Mouse (Mus musculus): Measurements from ENCODE around the gene Zfp68. TPM values are rescaled to one million over a fixed set of nuclear protein-coding genes. Genes with fewer than 3 reads are reported as not detected.

The Zfp68 gene
- total RNA-seq, 1 experiment: 10.0 TPM

GRCm38 (mm10) chr5:138656477-138657156, 37.1 kb upstream of the Zfp68 start:
- H3K9ac ChIP-seq (ENCODE audit: insufficient read depth, low read depth, low read length, poor library complexity, severe bottlenecking): no peak overlapping the region
- H3K4me1 ChIP-seq (ENCODE audit: control insufficient read depth in 2 of 2, insufficient read depth in 2 of 2, low read length in 2 of 2, poor library complexity in 1 of 2): no peaks in the 10 kb centered on the region
- no peak overlapping the region for H3K27ac ChIP-seq (ENCODE audit: insufficient read depth, low read depth, low read length, poor library complexity, severe bottlenecking)
- TF ChIP-seq HCFC1 (IDR thresholded peaks at IDR 0.05; ENCODE audit: borderline replicate concordance, insufficient read depth, low read length) (no peak), MAFK (IDR thresholded peaks at IDR 0.05; ENCODE audit: insufficient read depth, low read depth, low read length) (no peak), CHD2 (IDR thresholded peaks at IDR 0.05; ENCODE audit: low read depth, low read length) (no peak), ZNF384 (IDR thresholded peaks at IDR 0.05; ENCODE audit: low read depth, low read length) (no peak), ZC3H11A (IDR thresholded peaks at IDR 0.05; ENCODE audit: borderline replicate concordance, low read depth, low read length) (no peak)
- H3K9me3 ChIP-seq (ENCODE audit: control insufficient read depth, insufficient read depth, low read depth, low read length): no peaks in the 10 kb centered on the region
- no peak overlapping the region for H3K4me3 ChIP-seq (ENCODE audit: insufficient read depth in 1 of 2, low read depth in 1 of 2, low read length in 2 of 2, poor library complexity in 1 of 2, severe bottlenecking in 1 of 2)
- no peaks in the 10 kb centered on the region for H3K36me3 ChIP-seq (ENCODE audit: control insufficient read depth, insufficient read depth, low read length, poor library complexity, severe bottlenecking)
- DNase-seq (ENCODE audit: low read depth, low spot score): no peak
- in situ Hi-C loops (cut with MboI; ENCODE audit: low sequenced_read_pairs in 2 of 2, unreplicated experiment in 2 of 2): no loop called here

DNA sequence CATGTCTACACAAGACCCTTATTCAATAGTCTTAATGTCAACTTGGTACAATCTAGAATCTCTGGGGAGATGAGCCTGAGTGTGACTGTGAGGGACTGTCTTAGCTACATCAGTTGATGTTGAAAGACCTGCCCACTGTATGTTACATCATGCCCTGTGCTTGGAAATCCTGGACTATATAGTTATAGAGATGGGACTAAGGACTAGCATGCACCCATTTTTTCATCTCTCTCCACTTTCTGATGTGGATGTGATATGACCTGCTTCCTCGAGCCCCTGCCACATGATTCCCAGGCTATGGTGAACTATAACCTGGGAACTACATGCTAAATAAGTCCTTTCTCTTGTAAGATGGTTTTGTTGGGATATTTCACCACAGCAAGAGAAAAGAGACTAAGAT, 33.4 kb upstream of the Zfp68 start:
- in situ Hi-C loops (cut with MboI; ENCODE audit: low sequenced_read_pairs in 2 of 2, unreplicated experiment in 2 of 2): no loop called here
- no peak for DNase-seq (ENCODE audit: low read depth, low spot score)
- Histone ChIP-seq H3K4me3 (ENCODE audit: insufficient read depth in 1 of 2, low read depth in 1 of 2, low read length in 2 of 2, poor library complexity in 1 of 2, severe bottlenecking in 1 of 2) (no peak overlapping the region), H3K4me1 (ENCODE audit: control insufficient read depth in 2 of 2, insufficient read depth in 2 of 2, low read length in 2 of 2, poor library complexity in 1 of 2) (no peaks in the 10 kb centered on the region), H3K9ac (ENCODE audit: insufficient read depth, low read depth, low read length, poor library complexity, severe bottlenecking) (no peak overlapping the region), H3K27ac (ENCODE audit: insufficient read depth, low read depth, low read length, poor library complexity, severe bottlenecking) (no peak overlapping the region), H3K36me3 (ENCODE audit: control insufficient read depth, insufficient read depth, low read length, poor library complexity, severe bottlenecking) (no peaks in the 10 kb centered on the region), H3K9me3 (ENCODE audit: control insufficient read depth, insufficient read depth, low read depth, low read length) (no peaks in the 10 kb centered on the region)
- TF ChIP-seq ZC3H11A (IDR thresholded peaks at IDR 0.05; ENCODE audit: borderline replicate concordance, low read depth, low read length) (no peak), MAFK (IDR thresholded peaks at IDR 0.05; ENCODE audit: insufficient read depth, low read depth, low read length) (no peak), HCFC1 (IDR thresholded peaks at IDR 0.05; ENCODE audit: borderline replicate concordance, insufficient read depth, low read length) (no peak), CHD2 (IDR thresholded peaks at IDR 0.05; ENCODE audit: low read depth, low read length) (no peak), ZNF384 (IDR thresholded peaks at IDR 0.05; ENCODE audit: low read depth, low read length) (no peak)

- in situ Hi-C loops (cut with MboI; ENCODE audit: low sequenced_read_pairs in 2 of 2, unreplicated experiment in 2 of 2): no loop called here
- DNase-seq (ENCODE audit: low read depth, low spot score): no peak
- Histone ChIP-seq H3K4me3 (ENCODE audit: insufficient read depth in 1 of 2, low read depth in 1 of 2, low read length in 2 of 2, poor library complexity in 1 of 2, severe bottlenecking in 1 of 2) (no peak overlapping the region), H3K9ac (ENCODE audit: insufficient read depth, low read depth, low read length, poor library complexity, severe bottlenecking) (no peak overlapping the region), H3K9me3 (ENCODE audit: control insufficient read depth, insufficient read depth, low read depth, low read length) (no peaks in the 10 kb centered on the region), H3K4me1 (ENCODE audit: control insufficient read depth in 2 of 2, insufficient read depth in 2 of 2, low read length in 2 of 2, poor library complexity in 1 of 2) (no peaks in the 10 kb centered on the region), H3K36me3 (ENCODE audit: control insufficient read depth, insufficient read depth, low read length, poor library complexity, severe bottlenecking) (no peaks in the 10 kb centered on the region), H3K27ac (ENCODE audit: insufficient read depth, low read depth, low read length, poor library complexity, severe bottlenecking) (no peak overlapping the region)
- TF ChIP-seq HCFC1 (IDR thresholded peaks at IDR 0.05; ENCODE audit: borderline replicate concordance, insufficient read depth, low read length): no peak
- no peak for TF ChIP-seq CHD2 (IDR thresholded peaks at IDR 0.05; ENCODE audit: low read depth, low read length)
Observed at GRCm38 (mm10) chr5:138641761-138642160, 22.2 kb upstream of the Zfp68 start.

- H3K4me1 ChIP-seq (ENCODE audit: control insufficient read depth in 2 of 2, insufficient read depth in 2 of 2, low read length in 2 of 2, poor library complexity in 1 of 2): no peaks in the 10 kb centered on the region
- no peak for TF ChIP-seq HCFC1 (IDR thresholded peaks at IDR 0.05; ENCODE audit: borderline replicate concordance, insufficient read depth, low read length)
- no peak for TF ChIP-seq MAFK (IDR thresholded peaks at IDR 0.05; ENCODE audit: insufficient read depth, low read depth, low read length)
- no peak for TF ChIP-seq CHD2 (IDR thresholded peaks at IDR 0.05; ENCODE audit: low read depth, low read length)
- TF ChIP-seq ZC3H11A (IDR thresholded peaks at IDR 0.05; ENCODE audit: borderline replicate concordance, low read depth, low read length): no peak
- TF ChIP-seq ZNF384 (IDR thresholded peaks at IDR 0.05; ENCODE audit: low read depth, low read length): no peak
- no peak overlapping the region for H3K9ac ChIP-seq (ENCODE audit: insufficient read depth, low read depth, low read length, poor library complexity, severe bottlenecking)
- no peak overlapping the region for H3K4me3 ChIP-seq (ENCODE audit: insufficient read depth in 1 of 2, low read depth in 1 of 2, low read length in 2 of 2, poor library complexity in 1 of 2, severe bottlenecking in 1 of 2)
- H3K27ac ChIP-seq (ENCODE audit: insufficient read depth, low read depth, low read length, poor library complexity, severe bottlenecking): no peak overlapping the region
- H3K9me3 ChIP-seq (ENCODE audit: control insufficient read depth, insufficient read depth, low read depth, low read length): no peaks in the 10 kb centered on the region
- no peaks in the 10 kb centered on the region for H3K36me3 ChIP-seq (ENCODE audit: control insufficient read depth, insufficient read depth, low read length, poor library complexity, severe bottlenecking)
- DNase-seq (ENCODE audit: low read depth, low spot score): no peak
- in situ Hi-C loops (cut with MboI; ENCODE audit: low sequenced_read_pairs in 2 of 2, unreplicated experiment in 2 of 2): no loop called here
Observed at GRCm38 (mm10) chr5:138641081-138641480, 21.5 kb upstream of the Zfp68 start.

DNA sequence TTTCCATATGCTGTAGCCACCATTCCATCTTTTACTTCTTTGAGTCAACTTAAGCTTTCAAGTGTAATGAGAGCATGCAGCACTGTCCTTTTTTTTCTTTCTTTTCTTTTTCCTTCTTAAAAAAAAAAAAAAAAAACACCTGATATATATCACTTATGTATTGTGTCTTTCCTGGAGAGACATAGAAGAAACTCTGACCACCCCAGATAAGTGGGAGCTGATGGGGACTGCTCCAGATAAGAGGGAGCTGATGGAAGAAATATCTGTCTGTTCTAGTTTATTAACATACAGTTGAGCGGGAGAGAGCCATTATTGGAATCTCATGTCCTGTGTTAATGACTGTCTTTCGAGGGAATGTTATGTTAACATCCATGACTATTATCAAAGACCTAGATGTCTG, 16.9 kb upstream of the Zfp68 start:
- H3K36me3 ChIP-seq (ENCODE audit: control insufficient read depth, insufficient read depth, low read length, poor library complexity, severe bottlenecking): no peaks in the 10 kb centered on the region
- H3K4me3 ChIP-seq (ENCODE audit: insufficient read depth in 1 of 2, low read depth in 1 of 2, low read length in 2 of 2, poor library complexity in 1 of 2, severe bottlenecking in 1 of 2): no peak overlapping the region
- DNase-seq (ENCODE audit: low read depth, low spot score): no peak
- in situ Hi-C loops (cut with MboI; ENCODE audit: low sequenced_read_pairs in 2 of 2, unreplicated experiment in 2 of 2): no loop called here
- H3K27ac ChIP-seq (ENCODE audit: insufficient read depth, low read depth, low read length, poor library complexity, severe bottlenecking): no peak overlapping the region
- no peaks in the 10 kb centered on the region for H3K9me3 ChIP-seq (ENCODE audit: control insufficient read depth, insufficient read depth, low read depth, low read length)
- H3K4me1 ChIP-seq (ENCODE audit: control insufficient read depth in 2 of 2, insufficient read depth in 2 of 2, low read length in 2 of 2, poor library complexity in 1 of 2): no peaks in the 10 kb centered on the region
- TF ChIP-seq MAFK (IDR thresholded peaks at IDR 0.05; ENCODE audit: insufficient read depth, low read depth, low read length) (no peak), ZC3H11A (IDR thresholded peaks at IDR 0.05; ENCODE audit: borderline replicate concordance, low read depth, low read length) (no peak), CHD2 (IDR thresholded peaks at IDR 0.05; ENCODE audit: low read depth, low read length) (no peak), HCFC1 (IDR thresholded peaks at IDR 0.05; ENCODE audit: borderline replicate concordance, insufficient read depth, low read length) (no peak), ZNF384 (IDR thresholded peaks at IDR 0.05; ENCODE audit: low read depth, low read length) (no peak)
- no peak overlapping the region for H3K9ac ChIP-seq (ENCODE audit: insufficient read depth, low read depth, low read length, poor library complexity, severe bottlenecking)

Measured in ES-E14 (cell line).